Mouse (Mus musculus) ES-Bruce4 (cell line): ENCODE results near the gene Gpc6. TPM values are rescaled to one million over a fixed set of nuclear protein-coding genes. Genes with fewer than 3 reads are reported as not detected.

Experiments
- H3K27ac ChIP-seq: 2 replicates; pipeline ENCODE4 v1.5.1; 2012; ENCODE audit warnings: low read length, inconsistent platforms; ENCODE audit not compliant: insufficient read depth
- H3K27me3 ChIP-seq: 2 replicates; pipeline ENCODE4 v1.6.1; 2012; ENCODE audit warnings: mild to moderate bottlenecking, low read length, inconsistent platforms; ENCODE audit not compliant: control insufficient read depth, poor library complexity, insufficient read depth, severe bottlenecking
- H3K36me3 ChIP-seq: 2 replicates; pipeline ENCODE4 v1.6.1; 2012; ENCODE audit warnings: inconsistent platforms, mild to moderate bottlenecking, low read length, moderate library complexity; ENCODE audit not compliant: control insufficient read depth, poor library complexity, insufficient read depth, severe bottlenecking
- H3K4me1 ChIP-seq: one replicate; pipeline ENCODE4 v1.8.1; 2011; ENCODE audit warnings: low read length; ENCODE audit not compliant: control insufficient read depth, insufficient read depth
- H3K4me3 ChIP-seq: 2 replicates; pipeline ENCODE4 v1.5.1; 2011; ENCODE audit warnings: low read depth, mild to moderate bottlenecking, low read length
- H3K9ac ChIP-seq: 2 replicates; pipeline ENCODE4 v1.6.1; 2012; ENCODE audit warnings: low read depth, mild to moderate bottlenecking, inconsistent platforms; ENCODE audit not compliant: poor library complexity, severe bottlenecking
- H3K9me3 ChIP-seq: replicated peaks from 2 replicates; pipeline ENCODE4 v1.6.1; 2012; ENCODE audit warnings: mild to moderate bottlenecking, low read length, inconsistent platforms; ENCODE audit not compliant: control insufficient read depth, poor library complexity, insufficient read depth, severe bottlenecking
- CTCF ChIP-seq: IDR thresholded peaks from one replicate; pipeline ENCODE4 v1.8.1; 2011; ENCODE audit warnings: low read depth, low read length
- EP300 ChIP-seq: IDR thresholded peaks from 2 replicates; pipeline ENCODE4 v1.6.1; 2011; ENCODE audit warnings: low read depth, low read length; ENCODE audit not compliant: insufficient read depth
- POLR2A ChIP-seq: IDR thresholded peaks from one replicate; pipeline ENCODE4 v1.8.1; 2011; ENCODE audit warnings: low read length; ENCODE audit not compliant: insufficient read depth
- polyA plus RNA-seq: library from polyadenylated mRNA; stranded (reverse); fragments of >200 nt; gene quantifications from 2 replicates; pipeline ENCODE4 v1.2.4, GENCODE M21; 2011; ENCODE audit warnings: low read depth; ENCODE audit not compliant: missing spikeins, insufficient read depth, insufficient read length

Gene Gpc6
- polyA plus RNA-seq, 1 experiment = 4.7 TPM

DNA sequence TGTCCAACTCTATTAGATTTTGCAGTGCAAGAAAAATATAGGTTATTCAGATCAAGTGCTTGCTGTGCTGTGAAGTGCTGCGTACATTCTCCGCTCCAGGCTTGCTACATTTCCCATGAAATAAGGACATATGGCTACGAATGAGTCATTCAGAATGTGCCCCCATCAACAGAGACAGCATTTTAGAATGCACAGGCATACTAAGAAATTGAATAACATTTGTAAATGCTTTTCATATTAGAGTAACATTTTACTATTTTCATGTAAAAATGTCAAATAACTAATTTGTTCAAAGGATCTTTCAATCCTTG lies 483.4 kb downstream of the Gpc6 start:
- Histone ChIP-seq H3K9ac (no peak overlapping the region), H3K36me3 (no peaks in the 10 kb centered on the region), H3K9me3 (no peaks in the 10 kb centered on the region), H3K4me3 (no peak overlapping the region), H3K27ac (no peak overlapping the region), H3K4me1 (no peaks in the 10 kb centered on the region), H3K27me3 (no peaks in the 10 kb centered on the region)
- TF ChIP-seq POLR2A = no peak

DNA sequence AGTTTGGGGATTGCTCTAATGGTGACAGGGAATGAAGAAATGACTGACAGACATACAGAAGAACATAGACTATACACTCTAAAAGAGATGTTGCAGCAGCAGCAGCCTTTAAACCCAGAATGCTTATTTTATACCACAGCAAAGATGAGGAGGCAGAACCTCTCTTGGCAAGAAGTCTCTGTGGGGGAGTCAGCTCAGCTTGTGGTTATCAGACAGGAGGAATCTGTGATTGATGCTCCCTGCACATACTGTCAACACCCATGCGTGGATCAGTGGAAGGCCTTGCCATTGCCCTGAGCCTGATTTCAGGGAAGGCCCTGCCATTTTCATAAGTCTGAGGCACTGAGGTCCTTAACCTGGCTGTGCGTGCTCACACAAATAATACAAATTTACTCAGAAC lies 484.7 kb downstream of the Gpc6 start:
- Histone ChIP-seq H3K4me3 (no peak overlapping the region), H3K27ac (no peak overlapping the region), H3K4me1 (no peaks in the 10 kb centered on the region), H3K9me3 (no peaks in the 10 kb centered on the region), H3K9ac (no peak overlapping the region), H3K36me3 (no peaks in the 10 kb centered on the region), H3K27me3 (no peaks in the 10 kb centered on the region)
- TF ChIP-seq POLR2A (no peak), CTCF (no peak), EP300 (no peak)

DNA sequence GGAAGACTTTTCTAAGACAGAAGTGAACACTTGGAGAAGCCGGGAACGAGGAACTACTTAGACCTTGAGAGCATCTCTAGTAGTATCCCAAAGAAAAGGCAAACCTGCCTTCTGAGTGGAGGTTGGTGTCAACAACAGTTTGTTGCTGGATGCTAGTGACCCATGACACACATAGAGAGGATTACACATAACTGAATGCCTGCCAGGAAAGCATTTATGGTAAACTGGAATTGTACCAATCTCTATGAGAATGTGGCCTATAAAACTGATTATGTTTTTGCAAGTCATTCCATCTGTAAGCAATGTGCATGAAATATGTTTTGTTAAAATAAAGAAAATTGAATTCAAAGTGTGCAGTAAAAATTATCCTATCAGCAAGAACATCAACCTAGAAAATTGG lies 485.4 kb downstream of the Gpc6 start:
- no peak for TF ChIP-seq POLR2A
- TF ChIP-seq CTCF = no peak
- TF ChIP-seq EP300 = no peak
- Histone ChIP-seq H3K9ac (no peak overlapping the region), H3K27ac (no peak overlapping the region), H3K27me3 (no peaks in the 10 kb centered on the region), H3K4me3 (no peak overlapping the region), H3K4me1 (no peaks in the 10 kb centered on the region), H3K36me3 (no peaks in the 10 kb centered on the region), H3K9me3 (no peaks in the 10 kb centered on the region)

GRCm38 (mm10) chr14:117415045-117415444 lies 489.9 kb downstream of the Gpc6 start:
- no peaks in the 10 kb centered on the region for H3K9me3 ChIP-seq
- no peaks in the 10 kb centered on the region for H3K36me3 ChIP-seq
- no peak overlapping the region for H3K9ac ChIP-seq
- H3K4me1 ChIP-seq = no peaks in the 10 kb centered on the region
- TF ChIP-seq EP300 (no peak), POLR2A (no peak), CTCF (no peak)
- no peaks in the 10 kb centered on the region for H3K27me3 ChIP-seq
- no peak overlapping the region for H3K27ac ChIP-seq
- no peak overlapping the region for H3K4me3 ChIP-seq

GRCm38 (mm10) chr14:117419561-117420218 lies 494.6 kb downstream of the Gpc6 start:
- TF ChIP-seq EP300 (no peak), CTCF (no peak), POLR2A (no peak)
- H3K4me3 ChIP-seq = no peak overlapping the region

GRCm38 (mm10) chr14:117421170-117421569 lies 496.1 kb downstream of the Gpc6 start:
- no peak overlapping the region for H3K4me3 ChIP-seq
- no peaks in the 10 kb centered on the region for H3K4me1 ChIP-seq
- no peak overlapping the region for H3K27ac ChIP-seq

More at GRCm38 (mm10) chr14:117419561-117420218, 494.6 kb downstream of the Gpc6 start:
- H3K4me1 ChIP-seq = no peaks in the 10 kb centered on the region
- no peaks in the 10 kb centered on the region for H3K27me3 ChIP-seq
- H3K27ac ChIP-seq = no peak overlapping the region
- H3K9me3 ChIP-seq = no peaks in the 10 kb centered on the region
- H3K36me3 ChIP-seq = no peaks in the 10 kb centered on the region
- no peak overlapping the region for H3K9ac ChIP-seq

More at GRCm38 (mm10) chr14:117421170-117421569, 496.1 kb downstream of the Gpc6 start:
- Histone ChIP-seq H3K27me3 (no peaks in the 10 kb centered on the region), H3K9ac (no peak overlapping the region), H3K36me3 (no peaks in the 10 kb centered on the region), H3K9me3 (no peaks in the 10 kb centered on the region)
- TF ChIP-seq EP300 = no peak
- no peak for TF ChIP-seq POLR2A
- TF ChIP-seq CTCF = no peak
